Mouse (Mus musculus) lung, postnatal 0 days (tissue): ENCODE measurements at regions not wholly inside any gene's neighbourhood (a gene's known extent, or its start where the extent isn't known, plus 50 kb on each side); places are given as distances from the start of the nearest gene placed in this dataset.

Experiments
- ATAC-seq: fragments of 200-750 bp; cut with Nextera tagmentation; 2 replicates; pipeline ENCODE4 v1.8.0; 2017; ENCODE audit warnings: moderate library complexity
- DNase-seq: peaks from one replicate; pipeline ENCODE4 v3.0.0-alpha.2; 2016; ENCODE audit warnings: low spot score
- H3K27ac ChIP-seq: fragments of 300-500 bp; sonication (generic); 2 replicates; pipeline ENCODE4 v1.5.1; 2014; ENCODE audit warnings: antibody characterized with exemption, mild to moderate bottlenecking, low read length, mixed read lengths
- H3K27me3 ChIP-seq: fragments of 300-500 bp; sonication (generic); replicated peaks from 2 replicates; pipeline ENCODE4 v1.6.1; 2014; ENCODE audit warnings: low read length, mixed read lengths; ENCODE audit not compliant: insufficient read depth
- H3K36me3 ChIP-seq: fragments of 300-500 bp; sonication (generic); 2 replicates; pipeline ENCODE4 v1.6.1; 2014; ENCODE audit warnings: low read length, mixed read lengths; ENCODE audit not compliant: insufficient read depth
- H3K4me1 ChIP-seq: fragments of 300-500 bp; sonication (generic); 2 replicates; pipeline ENCODE4 v1.6.1; 2014; ENCODE audit warnings: antibody characterized with exemption, low read depth, low read length, mixed read lengths; ENCODE audit not compliant: insufficient read depth
- H3K4me2 ChIP-seq: fragments of 300-500 bp; sonication (generic); replicated peaks from 2 replicates; pipeline ENCODE4 v1.6.1; 2014; ENCODE audit warnings: low read depth, mild to moderate bottlenecking, low read length, moderate library complexity, mixed read lengths
- H3K4me3 ChIP-seq: fragments of 300-500 bp; sonication (generic); 2 replicates; pipeline ENCODE4 v1.5.1; 2014; ENCODE audit warnings: low read depth, low read length
- H3K9ac ChIP-seq: fragments of 300-500 bp; sonication (generic); replicated peaks from 2 replicates; pipeline ENCODE4 v1.6.1; 2014; ENCODE audit warnings: low read depth, mild to moderate bottlenecking
- H3K9me3 ChIP-seq: fragments of 300-500 bp; sonication (generic); 2 replicates; pipeline ENCODE4 v1.6.1; 2016; ENCODE audit warnings: low read length, mixed read lengths
- CTCF ChIP-seq: IDR thresholded peaks from 2 replicates; pipeline ENCODE4 v1.5.1; 2016; ENCODE audit warnings: antibody characterized with exemption, mild to moderate bottlenecking
- EP300 ChIP-seq: IDR thresholded peaks from 2 replicates; pipeline ENCODE4 v1.6.1; 2016; ENCODE audit warnings: antibody characterized with exemption, mild to moderate bottlenecking, control low read depth
- WGBS: fragments of 180-500 bp; shearing (Covaris S2); extraction: QIAGEN DNeasy Blood & Tissue Kit; methylation state at CpG from one replicate; pipeline ENCODE4 v1.1.7; 2014; 5-methylcytosine and 5-hydroxymethylcytosine counted together

GRCm38 (mm10) chr16:63081383-63081782, 227.3 kb downstream of the Pros1 start:
- H3K36me3 ChIP-seq: no peaks in the 10 kb centered on the region
- WGBS: 66% methylated on average over 3 of the region's 3 CpGs
- DNase-seq (no peak), ATAC-seq (no peak)
- no peak for TF ChIP-seq EP300
- TF ChIP-seq CTCF: no peak
- no peak overlapping the region for H3K27ac ChIP-seq
- H3K4me2 ChIP-seq: no peak overlapping the region
- H3K4me3 ChIP-seq: no peak overlapping the region
- H3K9me3 ChIP-seq: no peaks in the 10 kb centered on the region
- H3K4me1 ChIP-seq: no peaks in the 10 kb centered on the region
- H3K27me3 ChIP-seq: no peaks in the 10 kb centered on the region
- H3K9ac ChIP-seq: no peak overlapping the region

- Histone ChIP-seq H3K9ac (no peak overlapping the region), H3K36me3 (no peaks in the 10 kb centered on the region), H3K4me2 (no peak overlapping the region), H3K27ac (no peak overlapping the region), H3K4me1 (no peaks in the 10 kb centered on the region), H3K4me3 (no peak overlapping the region), H3K27me3 (no peaks in the 10 kb centered on the region), H3K9me3 (no peaks in the 10 kb centered on the region)
- ATAC-seq (no peak), DNase-seq (no peak)
- 66% methylated on average over 5 of the region's 5 CpGs for WGBS
- TF ChIP-seq EP300 (no peak), CTCF (no peak)
Observed at GRCm38 (mm10) chr16:63083256-63083655, 229.1 kb downstream of the Pros1 start.

- Histone ChIP-seq H3K4me1 (no peaks in the 10 kb centered on the region), H3K4me2 (no peak overlapping the region), H3K9me3 (no peaks in the 10 kb centered on the region), H3K27ac (no peak overlapping the region), H3K27me3 (no peaks in the 10 kb centered on the region), H3K36me3 (no peaks in the 10 kb centered on the region), H3K4me3 (no peak overlapping the region), H3K9ac (no peak overlapping the region)
- no peak for ATAC-seq
- WGBS: 64% methylated on average over 10 of the region's 10 CpGs
- DNase-seq: peak; percentile 22
- TF ChIP-seq CTCF (no peak), EP300 (no peak)
Observed at GRCm38 (mm10) chr16:63084021-63084756, 230.1 kb downstream of the Pros1 start.

- DNase-seq (peak; percentile 75), ATAC-seq (peak; percentile 73)
- Histone ChIP-seq H3K9ac (no peak overlapping the region), H3K4me1 (no peaks in the 10 kb centered on the region), H3K4me2 (no peak overlapping the region), H3K9me3 (no peaks in the 10 kb centered on the region), H3K27me3 (no peaks in the 10 kb centered on the region), H3K36me3 (no peaks in the 10 kb centered on the region), H3K4me3 (no peak overlapping the region), H3K27ac (no peak overlapping the region)
- 33% methylated on average over 9 of the region's 9 CpGs for WGBS
- TF ChIP-seq CTCF (no peak), EP300 (peak; percentile 45)
Observed at GRCm38 (mm10) chr16:63086086-63086796, 232.1 kb downstream of the Pros1 start.

- Histone ChIP-seq H3K9me3 (no peaks in the 10 kb centered on the region), H3K36me3 (no peaks in the 10 kb centered on the region), H3K27me3 (no peaks in the 10 kb centered on the region), H3K4me2 (no peak overlapping the region), H3K4me1 (peaks cover 3% of the 10 kb centered on the region; the same call in 1 of the 2 replicates), H3K9ac (no peak overlapping the region), H3K27ac (no peak overlapping the region), H3K4me3 (no peak overlapping the region)
- 61% methylated on average over 11 of the region's 11 CpGs for WGBS
- DNase-seq (no peak), ATAC-seq (no peak)
- TF ChIP-seq EP300: no peak
Observed at GRCm38 (mm10) chr16:63091471-63092300, 237.6 kb downstream of the Pros1 start.
